Mouse (Mus musculus) lung, postnatal 0 days (tissue): ENCODE measurements at regions not wholly inside any gene's neighbourhood (a gene's known extent, or its start where the extent isn't known, plus 50 kb on each side); places are given as distances from the start of the nearest gene placed in this dataset.

Experiments used
- ATAC-seq: fragments of 200-750 bp; cut with Nextera tagmentation; 2 replicates; pipeline ENCODE4 v1.8.0; 2017; ENCODE audit warnings: moderate library complexity
- DNase-seq: peaks from one replicate; pipeline ENCODE4 v3.0.0-alpha.2; 2016; ENCODE audit warnings: low spot score
- H3K27ac ChIP-seq: fragments of 300-500 bp; sonication (generic); 2 replicates; pipeline ENCODE4 v1.5.1; 2014; ENCODE audit warnings: antibody characterized with exemption, mild to moderate bottlenecking, low read length, mixed read lengths
- H3K27me3 ChIP-seq: fragments of 300-500 bp; sonication (generic); replicated peaks from 2 replicates; pipeline ENCODE4 v1.6.1; 2014; ENCODE audit warnings: low read length, mixed read lengths; ENCODE audit not compliant: insufficient read depth
- H3K36me3 ChIP-seq: fragments of 300-500 bp; sonication (generic); 2 replicates; pipeline ENCODE4 v1.6.1; 2014; ENCODE audit warnings: low read length, mixed read lengths; ENCODE audit not compliant: insufficient read depth
- H3K4me1 ChIP-seq: fragments of 300-500 bp; sonication (generic); 2 replicates; pipeline ENCODE4 v1.6.1; 2014; ENCODE audit warnings: antibody characterized with exemption, low read depth, low read length, mixed read lengths; ENCODE audit not compliant: insufficient read depth
- H3K4me2 ChIP-seq: fragments of 300-500 bp; sonication (generic); replicated peaks from 2 replicates; pipeline ENCODE4 v1.6.1; 2014; ENCODE audit warnings: low read depth, mild to moderate bottlenecking, low read length, moderate library complexity, mixed read lengths
- H3K4me3 ChIP-seq: fragments of 300-500 bp; sonication (generic); 2 replicates; pipeline ENCODE4 v1.5.1; 2014; ENCODE audit warnings: low read depth, low read length
- H3K9ac ChIP-seq: fragments of 300-500 bp; sonication (generic); replicated peaks from 2 replicates; pipeline ENCODE4 v1.6.1; 2014; ENCODE audit warnings: low read depth, mild to moderate bottlenecking
- H3K9me3 ChIP-seq: fragments of 300-500 bp; sonication (generic); 2 replicates; pipeline ENCODE4 v1.6.1; 2016; ENCODE audit warnings: low read length, mixed read lengths
- CTCF ChIP-seq: IDR thresholded peaks from 2 replicates; pipeline ENCODE4 v1.5.1; 2016; ENCODE audit warnings: antibody characterized with exemption, mild to moderate bottlenecking
- EP300 ChIP-seq: IDR thresholded peaks from 2 replicates; pipeline ENCODE4 v1.6.1; 2016; ENCODE audit warnings: antibody characterized with exemption, mild to moderate bottlenecking, control low read depth
- WGBS: fragments of 180-500 bp; shearing (Covaris S2); extraction: QIAGEN DNeasy Blood & Tissue Kit; methylation state at CpG from one replicate; pipeline ENCODE4 v1.1.7; 2014; 5-methylcytosine and 5-hydroxymethylcytosine counted together

GRCm38 (mm10) chr9:61757806-61758205 is 156.5 kb downstream of the Rplp1 start:
- no peaks in the 10 kb centered on the region for H3K9me3 ChIP-seq
- no peak overlapping the region for H3K9ac ChIP-seq
- no peak for DNase-seq
- H3K4me3 ChIP-seq: no peak overlapping the region
- no peak overlapping the region for H3K27ac ChIP-seq
- H3K36me3 ChIP-seq: no peaks in the 10 kb centered on the region
- 81% methylated on average over 3 of the region's 3 CpGs for WGBS
- no peak for TF ChIP-seq EP300
- no peak for TF ChIP-seq CTCF
- no peak for ATAC-seq
- no peaks in the 10 kb centered on the region for H3K27me3 ChIP-seq
- H3K4me1 ChIP-seq: no peaks in the 10 kb centered on the region
- H3K4me2 ChIP-seq: no peak overlapping the region

GRCm38 (mm10) chr9:61756801-61757342 is 157.5 kb downstream of the Rplp1 start:
- no peaks in the 10 kb centered on the region for H3K36me3 ChIP-seq
- no peak for TF ChIP-seq CTCF
- TF ChIP-seq EP300: no peak
- 58% methylated on average over 24 of the region's 24 CpGs for WGBS
- ATAC-seq: no peak
- no peak overlapping the region for H3K4me3 ChIP-seq
- H3K4me1 ChIP-seq: no peaks in the 10 kb centered on the region
- no peak overlapping the region for H3K27ac ChIP-seq
- no peaks in the 10 kb centered on the region for H3K9me3 ChIP-seq
- DNase-seq: no peak
- H3K4me2 ChIP-seq: no peak overlapping the region
- H3K27me3 ChIP-seq: no peaks in the 10 kb centered on the region
- no peak overlapping the region for H3K9ac ChIP-seq

GRCm38 (mm10) chr9:61756224-61756800 is 158.0 kb downstream of the Rplp1 start:
- Histone ChIP-seq H3K36me3 (no peaks in the 10 kb centered on the region), H3K27me3 (no peaks in the 10 kb centered on the region), H3K4me3 (no peak overlapping the region), H3K4me2 (no peak overlapping the region), H3K9me3 (no peaks in the 10 kb centered on the region), H3K27ac (no peak overlapping the region), H3K4me1 (no peaks in the 10 kb centered on the region), H3K9ac (no peak overlapping the region)
- whole genome bisulfite sequencing: 68% methylated on average over 15 of the region's 15 CpGs
- DNase-seq: no peak
- no peak for ATAC-seq
- TF ChIP-seq EP300 (no peak), CTCF (no peak)

GRCm38 (mm10) chr9:61755311-61755710 is 159.0 kb downstream of the Rplp1 start:
- H3K27me3 ChIP-seq: no peaks in the 10 kb centered on the region
- no peak overlapping the region for H3K4me3 ChIP-seq
- no peak overlapping the region for H3K9ac ChIP-seq
- TF ChIP-seq CTCF (no peak), EP300 (no peak)
- ATAC-seq: no peak
- H3K4me1 ChIP-seq: no peaks in the 10 kb centered on the region
- no peaks in the 10 kb centered on the region for H3K9me3 ChIP-seq
- H3K4me2 ChIP-seq: no peak overlapping the region
- no peaks in the 10 kb centered on the region for H3K36me3 ChIP-seq
- 80% methylated on average over 3 of the region's 3 CpGs for WGBS
- DNase-seq: no peak
- no peak overlapping the region for H3K27ac ChIP-seq

GRCm38 (mm10) chr9:61753795-61754194 is 160.5 kb downstream of the Rplp1 start:
- H3K9me3 ChIP-seq: no peaks in the 10 kb centered on the region
- H3K9ac ChIP-seq: no peak overlapping the region
- no peaks in the 10 kb centered on the region for H3K36me3 ChIP-seq
- H3K4me3 ChIP-seq: no peak overlapping the region
- H3K4me1 ChIP-seq: no peaks in the 10 kb centered on the region
- H3K4me2 ChIP-seq: no peak overlapping the region
- WGBS: 33% methylated on average over 10 of the region's 10 CpGs
- 0 out of 2 replicates have a peak, but pooled peaks have one; percentile 16 for ATAC-seq
- TF ChIP-seq EP300 (no peak), CTCF (no peak)
- H3K27ac ChIP-seq: no peak overlapping the region
- H3K27me3 ChIP-seq: no peaks in the 10 kb centered on the region
- peak; percentile 33 for DNase-seq

GRCm38 (mm10) chr9:61749201-61749600 is 165.1 kb downstream of the Rplp1 start:
- DNase-seq (no peak), ATAC-seq (no peak)
- no peaks in the 10 kb centered on the region for H3K27me3 ChIP-seq
- TF ChIP-seq CTCF (no peak), EP300 (no peak)
- H3K4me3 ChIP-seq: no peak overlapping the region
- 90% methylated on average over 4 of the region's 4 CpGs for WGBS
- no peak overlapping the region for H3K4me2 ChIP-seq
- no peaks in the 10 kb centered on the region for H3K4me1 ChIP-seq
- no peaks in the 10 kb centered on the region for H3K36me3 ChIP-seq
- H3K9me3 ChIP-seq: no peaks in the 10 kb centered on the region
- no peak overlapping the region for H3K27ac ChIP-seq
- H3K9ac ChIP-seq: no peak overlapping the region

GRCm38 (mm10) chr9:61748416-61748815 is 165.9 kb downstream of the Rplp1 start:
- H3K36me3 ChIP-seq: no peaks in the 10 kb centered on the region
- no peaks in the 10 kb centered on the region for H3K27me3 ChIP-seq
- H3K4me3 ChIP-seq: no peak overlapping the region
- no peak for TF ChIP-seq CTCF
- no peak for TF ChIP-seq EP300
- no peak overlapping the region for H3K4me2 ChIP-seq
- ATAC-seq (no peak), DNase-seq (no peak)
- H3K9ac ChIP-seq: no peak overlapping the region
- H3K4me1 ChIP-seq: no peaks in the 10 kb centered on the region
- H3K9me3 ChIP-seq: no peaks in the 10 kb centered on the region
- H3K27ac ChIP-seq: no peak overlapping the region
